Mouse (Mus musculus) kidney, embryonic 16.5 days (tissue): ENCODE measurements at regions not wholly inside any gene's neighbourhood (a gene's known extent, or its start where the extent isn't known, plus 50 kb on each side); places are given as distances from the start of the nearest gene placed in this dataset.

Experiments used
- ATAC-seq: fragments of 200-750 bp; cut with Nextera tagmentation; 2 replicates; pipeline ENCODE4 v1.8.0; 2017; ENCODE audit warnings: moderate TSS enrichment; ENCODE audit not compliant: low FRiP score, low TSS enrichment
- H3K27ac ChIP-seq: fragments of 300-500 bp; sonication (generic); 2 replicates; pipeline ENCODE4 v1.5.1; 2014; ENCODE audit warnings: low read length
- H3K27me3 ChIP-seq: fragments of 300-500 bp; sonication (generic); 2 replicates; pipeline ENCODE4 v1.6.1; 2014; ENCODE audit warnings: low read length, control low read depth, mixed read lengths; ENCODE audit not compliant: insufficient read depth
- H3K36me3 ChIP-seq: fragments of 300-500 bp; sonication (generic); 2 replicates; pipeline ENCODE4 v1.6.1; 2014; ENCODE audit warnings: low read length, control low read depth, mixed read lengths; ENCODE audit not compliant: insufficient read depth
- H3K4me1 ChIP-seq: fragments of 300-500 bp; sonication (generic); 2 replicates; pipeline ENCODE4 v1.6.1; 2014; ENCODE audit warnings: low read length, control low read depth, mixed read lengths; ENCODE audit not compliant: insufficient read depth
- H3K4me2 ChIP-seq: fragments of 300-500 bp; sonication (generic); replicated peaks from 2 replicates; pipeline ENCODE4 v1.6.1; 2014; ENCODE audit warnings: low read depth, low read length
- H3K4me3 ChIP-seq: fragments of 300-500 bp; sonication (generic); 2 replicates; pipeline ENCODE4 v1.5.1; 2014; ENCODE audit warnings: mild to moderate bottlenecking, low read length
- H3K9ac ChIP-seq: fragments of 300-500 bp; sonication (generic); replicated peaks from 2 replicates; pipeline ENCODE4 v1.6.1; 2014; ENCODE audit warnings: low read length
- H3K9me3 ChIP-seq: fragments of 300-500 bp; sonication (generic); 2 replicates; pipeline ENCODE4 v1.6.1; 2016; ENCODE audit warnings: low read length, control low read depth
- WGBS: fragments of 180-500 bp; shearing (Covaris S2); extraction: QIAGEN DNeasy Blood & Tissue Kit; methylation state at CpG from one replicate; pipeline ENCODE4 v1.1.7; 2014; 5-methylcytosine and 5-hydroxymethylcytosine counted together

- no peaks in the 10 kb centered on the region for H3K9me3 ChIP-seq
- no peaks in the 10 kb centered on the region for H3K36me3 ChIP-seq
- H3K27ac ChIP-seq: no peak overlapping the region
- no peak overlapping the region for H3K4me3 ChIP-seq
- no peak for ATAC-seq
- no peak overlapping the region for H3K4me2 ChIP-seq
- 16% methylated on average over 6 of the region's 6 CpGs for WGBS
- no peaks in the 10 kb centered on the region for H3K27me3 ChIP-seq
- H3K4me1 ChIP-seq: no peaks in the 10 kb centered on the region
- no peak overlapping the region for H3K9ac ChIP-seq
Observed at GRCm38 (mm10) chr2:129883417-129883816, 83.1 kb downstream of the Stk35 start.

DNA sequence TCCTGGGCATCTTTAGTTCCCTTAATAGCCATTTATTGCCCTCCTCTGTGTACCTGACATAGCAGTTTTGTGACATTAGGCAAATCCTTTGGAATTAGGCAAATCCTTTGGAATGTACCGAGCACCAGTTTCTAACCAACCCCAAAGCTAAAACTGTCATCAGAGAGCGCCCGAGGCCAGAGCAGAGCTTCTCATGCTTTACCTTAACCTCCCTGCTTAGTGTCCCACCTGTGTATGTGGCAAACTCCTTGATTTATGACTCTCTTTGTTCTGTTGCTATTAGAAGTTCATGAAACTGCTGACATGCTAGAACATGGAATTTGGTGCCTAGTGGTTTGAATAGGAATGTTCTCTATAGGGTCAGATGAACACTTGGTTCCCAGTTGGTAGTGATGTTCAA is 84.0 kb downstream of the Stk35 start:
- Histone ChIP-seq H3K36me3 (no peaks in the 10 kb centered on the region), H3K27ac (no peak overlapping the region), H3K9me3 (no peaks in the 10 kb centered on the region), H3K4me1 (no peaks in the 10 kb centered on the region), H3K27me3 (no peaks in the 10 kb centered on the region), H3K9ac (no peak overlapping the region), H3K4me3 (no peak overlapping the region), H3K4me2 (no peak overlapping the region)
- ATAC-seq: no peak
- 55% methylated on average over 3 of the region's 3 CpGs for WGBS

DNA sequence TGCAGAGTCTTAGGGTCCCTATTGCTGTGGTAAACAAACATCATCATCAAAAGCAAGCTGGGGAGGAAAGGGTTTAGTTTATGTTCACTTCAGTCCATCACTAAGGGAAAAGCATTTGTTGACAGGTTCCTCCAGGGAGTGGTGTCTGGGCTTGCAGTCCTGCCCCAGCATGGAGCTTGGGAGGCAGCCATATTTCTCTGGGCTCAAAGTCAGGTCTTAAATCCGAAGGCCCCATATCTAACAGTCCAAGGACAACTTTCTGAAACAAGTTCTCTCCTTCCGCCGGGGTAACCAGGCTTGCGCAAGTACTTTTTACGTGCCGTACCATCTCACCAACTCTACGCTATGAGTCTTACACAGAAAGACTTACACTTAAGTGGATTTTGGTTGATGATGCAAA is 85.2 kb downstream of the Stk35 start:
- no peak for ATAC-seq
- Histone ChIP-seq H3K36me3 (no peaks in the 10 kb centered on the region), H3K4me3 (no peak overlapping the region), H3K9me3 (no peaks in the 10 kb centered on the region), H3K4me1 (no peaks in the 10 kb centered on the region), H3K4me2 (no peak overlapping the region), H3K27ac (no peak overlapping the region), H3K27me3 (no peaks in the 10 kb centered on the region), H3K9ac (no peak overlapping the region)
- 92% methylated on average over 7 of the region's 7 CpGs for WGBS

DNA sequence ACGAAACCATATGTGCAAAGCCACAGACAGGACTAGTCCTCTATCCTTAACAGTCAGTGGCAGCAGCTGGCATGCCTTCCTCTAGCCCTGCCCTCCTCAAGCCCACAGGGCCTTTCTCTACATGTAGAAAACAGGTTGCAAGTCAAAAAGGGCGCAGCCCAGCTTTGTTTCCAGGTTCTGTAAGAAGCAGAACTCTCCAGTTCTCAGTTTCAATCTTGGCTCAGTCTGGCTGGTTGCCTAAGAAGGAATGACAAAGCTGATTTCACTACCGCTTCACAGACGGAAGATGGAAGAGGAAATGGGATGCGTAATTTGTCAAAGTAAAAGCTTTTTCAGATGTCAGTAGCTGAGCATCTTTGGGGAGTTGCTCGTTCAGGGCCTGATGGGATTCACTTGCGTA is 92.9 kb downstream of the Stk35 start:
- Histone ChIP-seq H3K9me3 (no peaks in the 10 kb centered on the region), H3K27ac (no peak overlapping the region)
- WGBS: 62% methylated on average over 7 of the region's 7 CpGs

GRCm38 (mm10) chr2:129893832-129894231 is 93.5 kb downstream of the Stk35 start:
- ATAC-seq: no peak
- Histone ChIP-seq H3K9me3 (no peaks in the 10 kb centered on the region), H3K36me3 (no peaks in the 10 kb centered on the region), H3K4me1 (no peaks in the 10 kb centered on the region), H3K4me3 (no peak overlapping the region), H3K27me3 (no peaks in the 10 kb centered on the region), H3K9ac (no peak overlapping the region), H3K27ac (no peak overlapping the region), H3K4me2 (no peak overlapping the region)
- 87% methylated on average over 5 of the region's 5 CpGs for WGBS

More for the DNA sequence above, 92.9 kb downstream of the Stk35 start:
- Histone ChIP-seq H3K4me2 (no peak overlapping the region), H3K9ac (no peak overlapping the region), H3K4me3 (no peak overlapping the region), H3K4me1 (no peaks in the 10 kb centered on the region), H3K27me3 (no peaks in the 10 kb centered on the region), H3K36me3 (no peaks in the 10 kb centered on the region)
- no peak for ATAC-seq

DNA sequence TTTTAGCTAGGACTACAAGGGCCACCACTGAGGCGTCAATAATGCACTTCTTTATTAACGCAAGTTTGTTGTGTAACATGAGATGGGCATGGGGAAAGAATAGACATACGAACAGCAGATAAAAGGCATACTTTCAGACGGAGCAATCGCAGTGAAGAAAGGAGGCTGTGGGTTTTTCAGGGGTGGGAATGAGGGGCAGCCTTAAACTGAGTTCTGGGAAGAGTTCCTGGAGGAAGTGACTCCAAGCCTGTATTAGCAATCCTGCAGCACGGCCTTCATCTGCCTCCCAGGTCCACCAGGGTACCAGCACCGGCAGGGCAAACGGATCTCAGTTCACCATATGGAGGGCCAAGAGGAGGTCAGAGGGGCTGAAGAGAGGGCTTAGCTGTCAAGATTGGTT is 94.6 kb downstream of the Stk35 start:
- Histone ChIP-seq H3K9ac (no peak overlapping the region), H3K27me3 (no peaks in the 10 kb centered on the region), H3K4me1 (no peaks in the 10 kb centered on the region), H3K4me3 (no peak overlapping the region), H3K27ac (no peak overlapping the region), H3K4me2 (no peak overlapping the region), H3K9me3 (no peaks in the 10 kb centered on the region), H3K36me3 (no peaks in the 10 kb centered on the region)
- WGBS: 73% methylated on average over 8 of the region's 8 CpGs
- ATAC-seq: no peak

GRCm38 (mm10) chr2:129895369-129895768 is 95.1 kb downstream of the Stk35 start:
- no peaks in the 10 kb centered on the region for H3K27me3 ChIP-seq
- 90% methylated on average over 6 of the region's 6 CpGs for WGBS
- no peak overlapping the region for H3K4me2 ChIP-seq
- H3K4me1 ChIP-seq: no peaks in the 10 kb centered on the region
- no peaks in the 10 kb centered on the region for H3K9me3 ChIP-seq
- H3K9ac ChIP-seq: no peak overlapping the region
- no peak overlapping the region for H3K4me3 ChIP-seq
- no peak overlapping the region for H3K27ac ChIP-seq
- no peaks in the 10 kb centered on the region for H3K36me3 ChIP-seq
- no peak for ATAC-seq

- H3K4me2 ChIP-seq: no peak overlapping the region
- no peak for ATAC-seq
- H3K27me3 ChIP-seq: no peaks in the 10 kb centered on the region
- H3K4me1 ChIP-seq: no peaks in the 10 kb centered on the region
- WGBS: 77% methylated on average over 4 of the region's 4 CpGs
- no peaks in the 10 kb centered on the region for H3K9me3 ChIP-seq
- no peak overlapping the region for H3K9ac ChIP-seq
- H3K36me3 ChIP-seq: no peaks in the 10 kb centered on the region
- H3K27ac ChIP-seq: no peak overlapping the region
- no peak overlapping the region for H3K4me3 ChIP-seq
Observed at GRCm38 (mm10) chr2:129896696-129897095, 96.4 kb downstream of the Stk35 start.

- Histone ChIP-seq H3K4me3 (no peak overlapping the region), H3K27me3 (no peaks in the 10 kb centered on the region), H3K27ac (no peak overlapping the region), H3K36me3 (no peaks in the 10 kb centered on the region), H3K4me2 (no peak overlapping the region), H3K9me3 (no peaks in the 10 kb centered on the region), H3K4me1 (0 out of 2 replicates have a peak, but pooled peaks cover under 1% of the 10 kb centered on the region), H3K9ac (no peak overlapping the region)
- ATAC-seq: no peak
- WGBS: 48% methylated on average over 4 of the region's 4 CpGs
Observed at GRCm38 (mm10) chr2:129903383-129904135, 103.2 kb downstream of the Stk35 start.

DNA sequence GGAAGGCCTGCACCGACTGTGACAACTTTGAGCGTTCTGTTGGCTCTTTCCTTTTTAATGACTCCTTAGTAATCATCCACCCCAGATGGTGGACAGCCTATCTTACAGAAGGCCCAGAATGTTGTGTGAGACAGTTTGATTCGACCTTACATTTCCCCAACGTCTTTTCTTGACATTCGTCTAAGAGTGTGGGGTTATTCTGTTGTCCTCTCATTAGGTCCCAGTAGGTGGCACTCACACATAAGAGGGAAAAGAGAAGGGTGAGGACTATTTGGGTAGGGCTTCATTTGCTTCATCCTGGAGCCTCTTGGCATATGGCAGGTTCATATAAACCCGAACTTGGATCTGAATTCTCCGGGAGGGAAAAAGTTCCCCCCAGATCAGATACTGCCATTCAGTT is 104.4 kb downstream of the Stk35 start:
- Histone ChIP-seq H3K9me3 (no peaks in the 10 kb centered on the region), H3K4me3 (no peak overlapping the region), H3K36me3 (no peaks in the 10 kb centered on the region), H3K27me3 (no peaks in the 10 kb centered on the region), H3K4me2 (no peak overlapping the region), H3K4me1 (peaks cover 7% of the 10 kb centered on the region; the same call in 1 of the 2 replicates), H3K27ac (no peak overlapping the region), H3K9ac (no peak overlapping the region)
- 36% methylated on average over 7 of the region's 7 CpGs for WGBS
- ATAC-seq: peak; percentile 74; the same call in 1 of the 2 replicates
